Mouse (Mus musculus) urinary bladder, postnatal 4 days (tissue): Measurements from ENCODE around the gene Ncf1.

Source experiments
- DNase-seq, 2 experiments: peaks; one replicate each; pipeline ENCODE4 v3.0.0; 2021 to 2022; ENCODE audit warnings: low spot score in 2 of 2

Ncf1 gene

DNA sequence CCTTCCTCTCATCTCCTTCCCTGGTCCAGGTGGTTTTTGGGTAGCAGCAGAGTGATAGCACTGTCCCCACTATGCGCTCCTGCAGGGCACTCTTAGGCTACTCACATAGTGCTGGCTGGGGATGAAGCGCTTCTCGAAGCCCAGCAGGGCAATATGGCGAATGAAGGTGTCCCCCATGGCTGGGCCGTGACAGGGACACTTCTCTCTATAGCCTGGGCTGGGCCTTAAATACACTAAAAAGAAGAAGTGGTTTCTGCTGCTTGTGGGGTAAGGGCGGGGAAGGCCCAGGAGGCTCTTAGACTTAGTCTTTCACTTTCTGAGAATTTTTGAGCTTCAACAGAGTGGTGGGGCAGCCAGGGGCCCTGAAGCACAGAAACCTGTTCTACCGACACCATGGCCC, at the start of gene Ncf1:
Ncf1 (minus strand) TSS at position 235 of the 400 bp plus-strand sequence.
- no peak for DNase-seq

DNA sequence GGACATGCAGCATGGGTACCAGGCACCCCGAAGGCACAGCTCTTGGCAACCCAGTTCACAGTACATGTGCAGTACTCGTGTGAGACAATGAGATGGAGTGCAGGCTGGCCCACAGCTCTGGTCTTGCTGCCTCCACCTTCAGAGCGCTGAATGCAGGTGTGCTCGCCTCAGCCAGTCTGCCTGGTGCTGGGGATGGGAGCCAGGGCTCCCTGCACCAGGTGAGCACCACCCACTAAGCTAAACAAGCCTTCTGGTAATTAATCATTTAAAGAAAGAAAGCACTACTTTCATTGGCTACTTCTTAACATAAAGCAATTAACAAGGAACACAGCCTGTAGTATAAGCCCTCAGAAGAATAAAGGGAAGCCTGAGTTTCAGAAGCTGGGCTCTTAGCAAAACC, 47.7 kb upstream of the Ncf1 start:
- no peak for DNase-seq

DNA sequence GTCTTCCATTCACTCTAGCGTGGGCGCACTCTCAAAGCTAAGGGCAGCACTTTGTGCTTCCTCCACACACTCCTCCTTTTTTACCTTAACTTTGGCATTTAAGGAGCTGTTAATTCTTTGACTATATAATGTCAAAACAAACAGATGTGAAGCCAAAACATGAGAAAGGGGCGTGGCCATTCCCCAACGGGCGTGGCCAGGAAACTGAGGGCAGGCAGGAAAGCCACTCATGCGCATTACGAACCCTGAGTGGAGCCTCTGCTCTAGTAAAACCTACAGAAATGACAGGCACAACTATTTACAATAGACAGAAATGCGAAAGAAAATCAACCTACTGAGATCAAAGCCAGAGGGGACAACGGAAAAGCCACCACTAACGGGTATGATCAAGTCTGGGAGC, 46.1 kb upstream of the Ncf1 start:
- no peak for DNase-seq

DNA sequence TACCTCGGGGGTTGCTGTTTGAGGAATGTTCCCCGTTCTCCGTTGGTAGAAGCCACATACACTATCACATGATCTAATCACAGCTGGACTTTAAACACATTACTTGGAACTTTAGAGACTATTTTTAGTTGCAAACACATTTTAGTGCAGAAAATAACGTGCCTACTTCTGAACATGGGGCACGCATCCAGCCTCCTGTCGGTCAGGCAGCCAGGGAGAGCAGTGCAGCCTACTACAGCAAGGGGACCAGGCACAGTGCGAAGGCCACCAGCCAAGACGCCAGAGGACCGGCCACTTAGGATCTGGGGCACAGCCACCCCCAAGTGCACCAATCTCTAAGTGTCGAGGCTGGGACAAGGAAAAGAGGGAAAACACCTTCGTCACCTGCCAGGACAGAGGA, 45.6 kb upstream of the Ncf1 start:
- no peak for DNase-seq

DNA sequence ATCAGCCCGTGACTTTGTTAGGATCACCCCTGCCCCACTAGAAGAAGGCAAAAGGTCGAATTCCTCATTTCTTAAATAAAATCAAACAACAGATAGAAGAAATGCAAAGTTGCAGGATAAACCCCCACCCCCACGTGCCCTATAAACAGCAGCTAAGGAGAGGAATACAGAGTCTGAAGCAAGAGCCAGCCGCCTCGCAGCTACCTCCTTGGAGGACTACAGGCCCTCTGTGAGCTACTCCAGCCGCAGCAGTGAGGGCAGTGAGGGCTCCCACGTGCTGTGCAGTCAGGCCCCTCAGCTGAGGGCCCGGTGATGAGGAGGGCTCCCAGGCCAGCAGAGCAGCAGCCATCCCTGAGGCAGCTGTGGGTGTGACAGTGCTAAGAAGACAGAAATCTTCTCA, 44.3 kb upstream of the Ncf1 start:
- no peak for DNase-seq

DNA sequence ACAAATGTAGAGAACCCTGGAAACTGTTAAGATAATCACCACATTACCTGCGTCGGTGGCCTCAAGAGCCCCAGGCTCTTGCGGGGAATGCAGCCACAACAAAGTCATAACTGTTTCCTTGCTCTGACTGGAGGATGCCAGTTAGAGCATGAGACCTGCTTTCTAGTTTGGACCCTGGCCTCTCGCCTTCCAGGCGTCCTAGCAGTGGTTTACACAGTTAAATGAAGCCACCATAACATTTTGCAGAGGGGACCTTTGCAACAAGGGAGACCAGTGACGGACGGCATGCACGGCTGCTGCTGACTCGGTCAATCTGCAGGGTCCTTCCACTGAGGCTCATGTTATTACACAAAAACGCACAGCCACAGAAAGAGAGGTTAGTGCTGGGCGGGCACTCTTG, 43.3 kb upstream of the Ncf1 start:
- DNase-seq: no peak

DNA sequence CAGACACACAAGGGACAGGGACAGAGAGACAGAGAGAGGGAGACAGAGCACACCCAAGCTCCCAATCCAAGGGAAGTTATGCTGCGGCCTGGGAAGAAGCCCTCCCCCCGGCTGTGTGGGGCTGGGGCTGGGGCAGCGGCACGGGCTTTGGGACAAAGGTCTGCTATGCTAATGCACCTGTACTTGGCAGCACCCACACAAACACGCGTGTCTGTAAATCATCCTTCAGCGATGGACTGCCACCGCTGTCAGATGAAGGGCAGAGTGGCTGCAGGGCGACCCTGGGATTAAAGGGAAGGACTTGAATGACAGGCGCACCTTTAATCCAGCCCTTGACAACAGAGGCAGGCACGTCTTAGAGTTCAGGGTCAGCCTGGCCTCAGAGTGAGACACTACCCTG, 42.0 kb upstream of the Ncf1 start:
- no peak for DNase-seq

DNA sequence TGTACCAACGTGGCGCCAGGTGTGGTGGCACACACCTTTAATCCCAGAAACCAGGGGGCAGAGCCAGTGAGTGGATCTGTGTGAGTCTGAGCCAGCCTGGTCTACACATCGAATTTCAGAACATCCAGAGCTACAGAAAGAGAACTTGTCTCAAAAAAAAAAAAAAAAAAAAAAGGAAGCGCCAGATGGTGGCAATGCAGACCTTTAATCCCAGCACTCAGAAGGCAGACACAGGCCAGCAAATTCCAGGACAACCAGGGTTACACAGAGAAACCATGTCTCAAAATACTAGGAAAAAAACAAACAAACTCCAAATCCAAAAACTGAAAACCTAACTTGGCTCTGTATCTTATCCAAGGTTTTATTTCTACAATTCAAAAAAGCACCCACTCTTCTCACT, 41.1 kb upstream of the Ncf1 start:
- no peak for DNase-seq

DNA sequence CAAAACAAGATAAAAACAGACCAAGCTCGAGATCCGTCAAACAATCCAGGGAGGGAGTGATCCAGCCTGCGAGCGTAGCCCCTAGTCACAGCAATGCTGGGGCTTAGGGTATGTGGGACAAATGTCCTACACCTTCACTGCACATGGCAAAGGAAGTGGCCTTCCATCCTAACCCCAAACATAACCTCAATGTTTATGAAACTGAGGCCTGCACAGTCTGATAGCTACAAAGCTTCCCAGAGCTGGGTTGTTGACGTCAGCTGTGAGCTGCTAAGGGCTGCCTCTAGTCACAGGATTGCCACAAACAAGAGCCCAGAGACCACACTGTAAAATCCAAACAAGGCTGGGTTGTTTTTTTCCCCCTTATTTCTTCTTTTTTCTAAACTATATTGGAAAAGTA, 40.3 kb upstream of the Ncf1 start:
- no peak for DNase-seq

DNA sequence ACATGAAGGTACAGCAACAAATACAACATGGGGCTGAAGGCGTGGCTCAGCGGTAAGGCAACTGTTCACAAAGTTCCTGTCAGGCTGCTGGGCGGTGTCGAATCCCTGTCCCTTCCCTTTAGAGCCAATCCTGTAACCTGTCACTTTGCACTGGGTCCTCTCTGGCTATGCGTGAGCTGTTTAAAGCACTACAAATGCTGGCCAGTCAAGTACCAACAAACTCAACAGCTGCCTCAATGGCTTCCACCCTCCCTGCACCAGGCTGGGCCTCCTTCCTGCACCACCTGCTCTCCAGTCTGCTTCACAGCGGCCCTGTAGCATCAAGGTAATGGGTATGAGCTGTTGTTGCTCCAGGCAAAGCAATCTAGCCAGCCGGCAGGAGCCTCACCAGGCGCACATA, 39.3 kb upstream of the Ncf1 start:
- DNase-seq: no peak

DNA sequence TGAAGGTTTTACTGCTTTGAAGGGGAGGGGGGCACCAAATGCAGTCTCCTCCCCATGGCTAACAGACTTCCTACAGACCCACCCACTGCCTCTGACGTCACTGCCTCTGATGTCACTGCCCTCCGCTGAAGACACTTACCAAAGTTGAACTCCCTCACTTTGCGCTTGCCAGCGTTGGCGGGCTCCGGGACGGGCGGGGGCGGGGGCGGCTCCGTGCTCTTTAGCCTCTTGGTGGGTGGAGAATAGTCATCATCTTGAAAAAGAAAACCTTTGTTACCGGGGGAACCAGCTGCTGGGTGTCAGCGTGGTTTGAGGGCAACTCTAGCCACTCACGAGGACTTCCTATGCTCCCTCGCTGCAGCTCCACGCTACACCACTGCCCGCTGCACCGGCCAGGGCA, 37.0 kb upstream of the Ncf1 start:
- DNase-seq: no peak

DNA sequence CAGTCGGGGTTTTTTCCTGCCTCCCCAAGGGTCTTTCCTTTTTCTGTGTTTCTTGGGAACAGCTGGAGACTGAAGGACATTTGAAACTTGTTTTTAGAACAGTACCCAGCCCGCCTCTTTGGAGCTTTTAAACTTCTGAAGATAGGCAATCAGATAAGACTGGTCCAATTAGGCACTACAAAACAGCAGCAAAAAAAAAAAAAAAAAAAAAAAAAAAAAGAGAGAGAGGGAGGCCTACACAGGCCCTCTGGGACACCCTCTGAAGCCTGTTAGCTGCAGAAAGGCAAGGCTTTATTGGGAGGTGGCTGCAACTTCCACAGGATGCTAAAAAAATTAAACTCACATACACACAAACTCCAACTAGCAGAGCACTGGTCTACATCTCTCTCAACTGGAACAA, 36.5 kb upstream of the Ncf1 start:
- DNase-seq: no peak

DNA sequence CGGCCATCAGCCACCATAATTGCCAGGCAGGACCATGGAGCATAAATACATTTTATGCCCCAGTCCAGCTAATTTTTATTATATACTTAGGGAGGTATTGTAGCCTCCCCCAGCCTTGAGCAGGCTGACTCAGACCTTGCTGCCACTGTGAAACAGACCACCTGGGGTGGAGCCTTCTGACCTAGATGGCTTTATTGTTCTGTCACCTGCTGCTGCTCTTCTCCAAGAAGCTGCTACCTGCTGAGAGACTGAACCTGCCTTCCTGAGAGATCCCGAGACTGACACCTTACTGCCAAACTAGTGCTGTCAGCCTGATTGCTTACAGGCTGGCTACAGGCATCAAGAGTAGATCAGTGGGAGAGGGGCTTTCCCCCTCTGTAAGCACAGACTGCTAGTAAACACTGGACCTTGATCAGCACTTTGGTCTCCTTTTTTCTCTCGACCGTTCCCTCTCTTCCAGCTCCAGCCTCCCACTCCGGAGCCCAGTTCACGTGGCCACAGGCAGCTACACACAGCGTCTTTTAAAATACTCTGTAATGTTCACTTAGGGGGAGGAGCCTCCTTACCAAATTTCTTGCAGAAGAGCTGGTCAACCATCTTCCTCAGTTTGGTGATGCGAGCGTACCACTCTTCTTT, 30.7 kb upstream of the Ncf1 start:
- DNase-seq: no peak

DNA sequence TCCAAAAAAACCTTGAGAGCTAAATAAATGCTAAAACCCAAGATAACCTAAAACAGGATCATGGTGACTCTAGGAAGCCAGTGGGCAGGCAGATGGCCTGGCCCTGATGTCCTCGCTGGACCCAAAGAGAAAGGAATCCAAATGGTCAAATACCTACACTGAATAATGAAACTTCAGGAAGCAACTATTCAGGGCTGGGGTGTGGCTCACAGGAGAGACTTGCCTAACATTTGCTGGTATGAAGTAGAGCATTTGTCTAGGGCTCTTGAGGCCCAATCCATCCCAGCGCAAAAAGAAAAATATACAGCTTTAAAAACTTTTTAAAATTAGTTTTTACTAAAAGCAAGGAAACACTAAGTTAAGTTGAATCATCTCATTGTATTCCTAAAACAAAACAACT, 29.5 kb upstream of the Ncf1 start:
- DNase-seq: no peak

DNA sequence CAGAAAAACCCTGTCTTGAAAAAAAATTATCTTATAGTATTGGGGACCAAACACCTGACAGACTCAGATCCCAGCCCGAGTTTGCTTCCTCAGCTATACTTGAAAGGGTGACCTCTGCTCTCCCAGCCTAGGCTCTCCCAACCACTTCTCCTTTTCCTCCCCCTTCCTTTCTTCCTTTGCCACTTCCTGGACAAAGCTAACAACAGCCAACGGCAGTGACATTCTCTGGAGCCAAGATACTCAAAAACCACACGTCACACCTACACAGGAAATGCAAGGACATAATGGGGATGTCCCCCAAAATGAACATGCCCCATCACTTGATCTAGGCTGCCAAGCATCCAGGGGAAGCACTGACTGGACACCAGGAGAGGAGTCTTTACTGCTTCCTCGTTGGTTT, 29.0 kb upstream of the Ncf1 start:
- DNase-seq: no peak

DNA sequence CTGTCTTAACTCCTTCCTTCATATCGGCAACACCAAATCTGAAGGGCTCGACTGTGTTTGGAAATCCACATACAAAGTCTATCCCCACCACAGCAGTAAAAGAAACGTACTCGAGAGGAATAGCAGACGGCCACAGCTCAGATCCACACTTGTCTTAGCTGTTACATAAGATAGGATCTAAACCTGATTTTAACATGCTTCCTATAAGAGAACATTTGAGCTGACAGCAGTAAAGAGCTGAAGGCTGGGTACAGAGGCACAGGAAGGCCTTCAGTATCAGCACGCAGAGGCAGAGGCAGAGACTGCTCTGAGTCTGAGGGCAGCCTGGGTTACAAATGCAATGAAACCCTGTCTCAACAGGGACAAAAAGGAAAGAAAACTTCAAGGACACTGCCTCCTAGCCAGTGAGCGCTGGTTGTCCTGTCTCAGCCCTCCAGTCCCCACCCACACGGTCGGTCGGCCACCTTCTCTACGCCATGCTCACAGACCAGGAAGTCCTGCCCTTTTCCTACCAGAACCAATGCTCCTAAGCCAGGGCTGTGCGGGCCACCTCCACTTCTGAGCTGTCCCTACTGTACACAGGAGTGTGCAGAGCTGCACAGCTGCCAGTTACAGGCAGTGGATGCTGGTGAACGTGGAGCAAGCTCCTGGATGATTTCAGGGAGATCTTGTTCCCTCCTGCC, 28.1 kb upstream of the Ncf1 start:
- DNase-seq: no peak

DNA sequence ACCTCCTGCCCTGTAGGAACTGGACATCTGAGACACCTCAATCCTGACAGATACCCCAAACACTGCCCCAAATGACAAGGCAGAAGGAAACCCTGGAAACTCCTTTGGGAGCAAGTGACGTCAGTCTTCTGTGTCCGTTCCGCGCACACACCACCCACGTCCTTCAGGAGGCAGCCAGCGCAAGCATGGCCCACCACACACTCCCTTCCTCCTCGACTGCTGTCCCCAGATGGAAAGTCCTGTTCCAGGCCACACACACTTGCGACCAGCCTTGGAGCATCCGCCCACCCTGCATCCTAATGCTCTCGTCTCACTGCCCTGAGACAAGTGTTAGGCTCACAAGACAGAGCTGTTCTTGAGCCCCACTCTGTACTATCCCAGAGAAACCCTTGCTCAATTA, 25.9 kb upstream of the Ncf1 start:
- DNase-seq: no peak

DNA sequence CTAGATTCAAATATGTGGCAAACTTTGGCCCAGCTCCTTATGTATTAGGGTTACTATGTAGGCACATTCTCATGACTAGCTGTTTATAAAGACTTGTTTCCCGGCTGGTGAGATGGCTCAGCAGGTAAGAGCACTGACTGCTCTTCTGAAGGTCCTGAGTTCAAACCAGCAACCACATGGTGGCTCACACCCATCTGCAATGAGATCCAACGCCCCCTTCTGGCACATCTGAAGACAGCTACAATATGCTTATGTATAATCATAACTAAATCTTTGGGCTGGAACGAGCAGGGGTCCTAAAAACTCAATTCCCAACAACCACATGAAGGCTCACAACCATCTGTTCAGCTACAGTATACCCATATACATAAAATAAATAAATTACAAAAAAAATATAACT, 24.4 kb upstream of the Ncf1 start:
- DNase-seq: no peak

DNA sequence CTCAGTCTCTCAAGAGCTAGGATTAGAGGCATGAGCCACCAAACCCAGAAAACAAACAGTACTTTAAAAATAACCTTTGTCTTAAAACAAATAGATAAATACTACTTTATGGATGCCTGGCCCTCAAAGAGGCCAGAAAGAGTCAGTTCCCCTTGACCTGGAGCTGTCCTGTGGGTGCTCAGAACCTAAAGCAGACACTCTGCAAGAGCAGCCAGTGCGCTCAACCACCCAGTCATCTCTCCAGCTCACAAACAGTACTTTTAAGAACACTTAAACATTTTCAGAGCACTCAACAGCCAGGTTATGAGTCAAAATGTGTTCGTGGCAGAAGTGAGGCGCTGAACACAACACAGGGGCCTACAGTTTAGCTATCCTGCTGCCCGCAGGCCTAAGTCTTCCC, 21.7 kb upstream of the Ncf1 start:
- DNase-seq: no peak

DNA sequence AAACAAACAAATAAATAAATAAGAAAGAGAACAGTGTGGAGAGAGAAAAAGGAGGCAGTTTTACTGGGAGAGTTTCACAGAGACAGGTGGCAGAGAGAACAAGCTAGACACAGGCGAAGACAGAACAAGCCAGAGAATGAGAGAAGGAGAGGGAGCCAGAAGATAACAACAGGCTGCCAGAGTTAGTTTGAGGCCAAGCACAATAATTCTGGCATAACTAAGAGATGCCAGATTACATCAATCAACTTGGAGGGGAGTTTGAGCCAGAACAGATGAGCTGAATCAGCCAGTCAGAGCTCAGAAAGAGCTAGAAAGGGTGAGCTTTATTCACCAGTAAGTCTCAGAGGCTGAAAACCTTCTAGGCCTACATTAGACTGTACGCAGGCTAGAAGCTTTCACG, 21.2 kb upstream of the Ncf1 start:
- no peak for DNase-seq

DNA sequence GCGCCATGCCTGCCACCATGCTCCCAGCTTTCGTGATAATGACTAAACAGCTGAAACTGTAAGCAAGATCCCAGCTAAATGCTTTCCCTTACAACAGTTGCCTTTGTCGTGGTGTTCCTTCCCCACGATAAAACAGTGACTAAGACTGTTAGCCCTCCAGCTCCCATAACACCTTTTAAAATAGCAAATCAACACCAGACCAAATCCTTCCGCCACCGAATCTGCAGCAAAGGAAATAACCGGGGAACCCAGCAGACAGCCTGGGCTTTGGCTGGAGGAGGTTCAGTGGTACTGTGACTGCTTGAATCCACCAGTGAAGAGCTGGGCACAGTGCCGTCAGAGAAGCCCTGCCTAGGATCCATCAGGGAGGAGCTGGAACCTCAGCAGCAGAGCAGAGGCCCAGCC, 19.8 kb upstream of the Ncf1 start:
- no peak for DNase-seq

DNA sequence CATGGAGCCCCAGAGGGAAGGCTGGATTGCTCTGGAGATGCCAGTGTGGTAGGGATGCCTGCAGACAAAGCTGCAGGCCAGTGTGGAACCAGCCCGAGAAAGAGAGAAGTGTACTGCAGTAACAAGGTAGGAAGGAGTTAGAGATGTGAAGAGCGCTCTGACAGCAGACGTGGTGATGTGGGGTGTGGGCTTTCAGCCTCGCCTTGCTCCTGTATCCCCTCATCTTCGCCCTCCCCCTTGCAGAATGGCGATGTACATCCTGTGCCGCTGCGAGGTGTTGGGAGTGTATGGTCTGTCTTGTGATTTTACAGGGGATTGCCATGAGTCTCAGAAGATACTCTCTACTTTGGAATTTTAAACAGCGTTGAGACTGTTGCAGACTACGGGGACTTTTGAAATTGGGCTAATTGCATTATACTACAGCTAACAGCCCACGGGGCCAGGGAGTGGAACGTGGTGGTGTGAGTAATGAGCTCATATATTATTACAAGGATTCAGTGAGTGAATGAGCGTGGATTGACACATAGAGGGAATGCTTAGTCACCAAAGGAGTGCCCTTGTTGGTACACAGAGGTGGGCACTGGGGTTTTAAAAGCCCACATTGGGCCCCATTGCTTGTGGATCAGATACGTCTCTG, 19.3 kb upstream of the Ncf1 start:
- no peak for DNase-seq

DNA sequence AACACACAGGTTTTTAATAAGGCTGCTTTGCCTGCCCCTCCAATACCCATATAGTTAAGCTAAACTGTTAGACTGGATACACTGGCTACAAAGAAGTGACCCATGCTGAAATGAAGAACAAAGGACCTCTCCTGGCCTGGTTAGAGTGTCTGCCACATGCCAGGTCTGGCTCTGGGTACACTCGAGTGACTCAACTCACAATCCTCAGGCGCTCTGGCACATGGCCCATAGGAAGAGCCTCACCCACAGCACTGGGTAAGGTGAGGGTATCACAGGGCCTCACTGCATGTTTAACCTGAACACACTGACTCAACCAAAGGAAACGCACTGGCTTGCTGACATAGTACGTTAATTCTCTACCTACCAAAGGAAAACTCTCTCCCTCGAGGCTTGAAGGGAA, 16.7 kb upstream of the Ncf1 start:
- no peak for DNase-seq

DNA sequence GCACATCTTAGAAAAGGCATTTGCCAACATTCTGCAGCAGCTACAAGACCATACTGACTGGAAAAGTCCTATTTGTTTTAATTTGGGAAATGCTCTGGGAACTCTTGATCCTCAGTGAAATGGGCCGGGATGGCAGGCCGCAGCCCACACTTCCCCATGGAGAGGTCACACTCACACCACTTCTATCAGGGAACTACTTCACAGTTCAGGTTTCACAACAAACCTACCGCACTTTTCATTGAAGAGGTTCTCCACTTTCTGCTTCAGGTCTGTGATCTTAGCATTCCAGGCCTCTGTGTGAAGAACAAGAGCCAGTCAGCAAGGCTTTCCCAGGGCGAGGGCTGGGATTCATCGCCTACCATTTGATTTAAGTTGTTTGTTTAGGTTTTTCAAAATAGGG, 15.5 kb upstream of the Ncf1 start:
- no peak for DNase-seq
